Mouse (Mus musculus): ENCODE results near the gene Ccl17.

GRCm38 (mm10) chr8:94800278-94800968 is 9.8 kb upstream of the Ccl17 start:
- TF ChIP-seq GATA1 (IDR thresholded peaks at IDR 0.05; ENCODE audit: borderline replicate concordance, low read length) (no peak), FLI1 (IDR thresholded peaks at IDR 0.05; ENCODE audit: low read length) (no peak)
